Mouse (Mus musculus) lung, adult 2 months (tissue): Measurements from ENCODE around the gene 1810049J17Rik. TPM values are rescaled to one million over a fixed set of nuclear protein-coding genes. Genes with fewer than 3 reads are reported as not detected.

Experiments
- DNase-seq: peaks from one replicate; pipeline ENCODE4 v3.0.0; 2022
- H3K4me1 ChIP-seq: fragments of 200-500 bp; 2 replicates; pipeline ENCODE4 v1.6.1; 2011; ENCODE audit warnings: low read length; ENCODE audit not compliant: control insufficient read depth, insufficient read depth
- H3K4me3 ChIP-seq: fragments of 200-500 bp; replicated peaks from 2 replicates; pipeline ENCODE3; 2011; ENCODE audit warnings: low read depth, mild to moderate bottlenecking, control low read depth, low read length; ENCODE audit errors: extremely low read depth
- CTCF ChIP-seq: fragments of 200-500 bp; IDR thresholded peaks from 2 replicates; pipeline ENCODE4 v1.5.1; 2011; ENCODE audit warnings: mild to moderate bottlenecking, low read length, control low read depth; ENCODE audit not compliant: insufficient read depth
- POLR2A ChIP-seq: fragments of 200-500 bp; IDR thresholded peaks from 2 replicates; pipeline ENCODE4 v1.6.1; 2011; ENCODE audit warnings: low read depth, mild to moderate bottlenecking, control low read depth, low read length, borderline replicate concordance; ENCODE audit errors: extremely low read depth
- WGBS: fragments of 180-500 bp; shearing (Covaris S2); methylation state at CpG from one replicate; pipeline ENCODE4 v1.1.7; 2018; 5-methylcytosine and 5-hydroxymethylcytosine counted together
- polyA plus RNA-seq: library from polyadenylated mRNA; depleted of rRNA; stranded (reverse); fragments of >200 nt; gene quantifications from 2 replicates; pipeline ENCODE4 v1.2.3, GENCODE M21; 2012

Gene 1810049J17Rik
- polyA plus RNA-seq, 1 experiment, result not detected

GRCm38 (mm10) chr15:12349840-12350239 lies 28.1 kb upstream of the 1810049J17Rik start:
- TF ChIP-seq POLR2A (no peak), CTCF (no peak)
- no peak for DNase-seq
- Histone ChIP-seq H3K4me1 (peaks cover 3% of the 10 kb centered on the region), H3K4me3 (no peak overlapping the region)
- 70% methylated on average over 5 of the region's 5 CpGs for WGBS

- WGBS, result 68% methylated on average over 3 of the region's 3 CpGs
- Histone ChIP-seq H3K4me1 (peaks cover under 1% of the 10 kb centered on the region), H3K4me3 (no peak overlapping the region)
- DNase-seq, result no peak
- TF ChIP-seq CTCF, result no peak
- no peak for TF ChIP-seq POLR2A
These were observed 27.3 kb upstream of the 1810049J17Rik start for GRCm38 (mm10) chr15:12348950-12349349.

- 93% methylated on average over 3 of the region's 3 CpGs for WGBS
- Histone ChIP-seq H3K4me1 (no peaks in the 10 kb centered on the region; the same call in 1 of the 2 replicates), H3K4me3 (no peak overlapping the region)
- TF ChIP-seq POLR2A (no peak), CTCF (no peak)
- no peak for DNase-seq
These were observed 25.2 kb upstream of the 1810049J17Rik start for GRCm38 (mm10) chr15:12346916-12347315.

GRCm38 (mm10) chr15:12341401-12341758 lies 19.7 kb upstream of the 1810049J17Rik start:
- no peak for DNase-seq
- H3K4me1 ChIP-seq, result peaks cover 2% of the 10 kb centered on the region
- H3K4me3 ChIP-seq, result no peak overlapping the region
- WGBS, result 62% methylated on average over 4 of the region's 4 CpGs
- TF ChIP-seq CTCF (no peak), POLR2A (no peak)

GRCm38 (mm10) chr15:12340536-12341400 lies 19.1 kb upstream of the 1810049J17Rik start:
- WGBS, result 70% methylated on average over 5 of the region's 5 CpGs
- TF ChIP-seq CTCF (no peak), POLR2A (no peak)
- no peak for DNase-seq
- peaks cover 4% of the 10 kb centered on the region for H3K4me1 ChIP-seq
- H3K4me3 ChIP-seq, result no peak overlapping the region

- Histone ChIP-seq H3K4me3 (no peak overlapping the region), H3K4me1 (peaks cover 12% of the 10 kb centered on the region)
- no peak for DNase-seq
- 67% methylated on average over 3 of the region's 3 CpGs for WGBS
- TF ChIP-seq POLR2A (no peak), CTCF (no peak)
These were observed 16.1 kb upstream of the 1810049J17Rik start for GRCm38 (mm10) chr15:12337779-12338137.

- TF ChIP-seq POLR2A (no peak), CTCF (no peak)
- DNase-seq, result no peak
- Histone ChIP-seq H3K4me3 (no peak overlapping the region), H3K4me1 (peaks cover 12% of the 10 kb centered on the region)
- WGBS, result 67% methylated on average over 4 of the region's 4 CpGs
These were observed 15.5 kb upstream of the 1810049J17Rik start for GRCm38 (mm10) chr15:12337030-12337778.

- DNase-seq, result no peak
- 75% methylated on average over 4 of the region's 4 CpGs for WGBS
- TF ChIP-seq POLR2A, result no peak
- TF ChIP-seq CTCF, result no peak
- peaks cover 14% of the 10 kb centered on the region for H3K4me1 ChIP-seq
- no peak overlapping the region for H3K4me3 ChIP-seq
These were observed 12.7 kb upstream of the 1810049J17Rik start for GRCm38 (mm10) chr15:12334381-12334780.

- 29% methylated on average over 1 of the region's 1 CpGs for WGBS
- peaks cover 18% of the 10 kb centered on the region for H3K4me1 ChIP-seq
- TF ChIP-seq POLR2A (no peak), CTCF (no peak)
- DNase-seq, result no peak
- H3K4me3 ChIP-seq, result no peak overlapping the region
These were observed 9.6 kb upstream of the 1810049J17Rik start for GRCm38 (mm10) chr15:12331300-12331699.
